Mouse (Mus musculus) MEL (cell line): Measurements from ENCODE around the gene Fut1.

Source experiments
- CTCF ChIP-seq, 3 experiments: IDR thresholded peaks in 2 of 3; conservative IDR thresholded peaks in 1 of 3; 2 replicates each; pipeline ENCODE4 v1.5.1; 2011 to 2012; ENCODE audit warnings: low read length in 3 of 3, low read depth in 2 of 3, mild to moderate bottlenecking in 2 of 3, improper control_type of control experiment in 1 of 3, inconsistent platforms in 1 of 3, mixed read lengths in 1 of 3, moderate library complexity in 1 of 3; ENCODE audit not compliant: control insufficient read depth in 1 of 3, insufficient read depth in 1 of 3, poor library complexity in 1 of 3, severe bottlenecking in 1 of 3
- ETS1 ChIP-seq: IDR thresholded peaks from 2 replicates; pipeline ENCODE4 v1.6.1; 2012; ENCODE audit warnings: low read depth, mild to moderate bottlenecking, inconsistent platforms, low read length, improper control_type of control experiment, moderate library complexity
- MAZ ChIP-seq: IDR thresholded peaks from 2 replicates; pipeline ENCODE4 v1.6.1; 2012; ENCODE audit warnings: low read depth, mild to moderate bottlenecking, inconsistent platforms, low read length, improper control_type of control experiment
- MXI1 ChIP-seq: IDR thresholded peaks from 2 replicates; pipeline ENCODE4 v1.6.1; 2011; ENCODE audit warnings: mild to moderate bottlenecking, low read depth, low read length, improper control_type of control experiment
- ZMIZ1 ChIP-seq: IDR thresholded peaks from 2 replicates; pipeline ENCODE4 v1.6.1; 2012; ENCODE audit warnings: low read depth, mild to moderate bottlenecking, inconsistent platforms, low read length, improper control_type of control experiment, moderate library complexity

DNA sequence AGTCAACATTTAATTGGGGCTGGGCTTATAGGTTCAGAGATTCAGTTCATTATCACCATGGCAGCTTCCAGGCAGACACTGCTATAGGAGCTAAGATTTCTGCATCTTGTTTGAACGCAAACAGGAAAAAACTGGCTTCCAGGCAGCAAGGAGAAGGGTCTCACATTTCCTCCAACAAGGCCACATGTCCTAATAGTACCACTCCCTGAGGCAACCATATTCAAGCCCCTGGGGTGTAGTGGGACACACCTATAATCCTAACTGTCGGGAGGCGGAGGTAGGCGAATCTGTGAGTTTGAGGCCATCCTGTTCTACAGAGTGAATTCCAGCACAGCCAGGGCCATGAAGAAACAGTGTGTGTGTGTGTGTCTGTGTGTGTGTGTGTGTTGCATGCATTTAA lies 21.9 kb upstream of the Fut1 start:
- TF ChIP-seq MAZ (no peak), MXI1 (no peak), CTCF (IDR thresholded peaks at IDR 0.05 in 2 of 3, conservative IDR thresholded peaks at IDR 0.05 in 1 of 3; ENCODE audit: control insufficient read depth in 1 of 3, insufficient read depth in 1 of 3, low read depth in 2 of 3, low read length in 3 of 3, poor library complexity in 1 of 3, severe bottlenecking in 1 of 3) (no peak), ZMIZ1 (no peak), ETS1 (no peak)
